Mouse (Mus musculus) lung, postnatal 0 days (tissue): ENCODE measurements around the gene Galnt5. TPM values are rescaled to one million over a fixed set of nuclear protein-coding genes. Genes with fewer than 3 reads are reported as not detected.

ENCODE experiments used
- ATAC-seq: fragments of 200-750 bp; cut with Nextera tagmentation; 2 replicates; pipeline ENCODE4 v1.8.0; 2017; ENCODE audit warnings: moderate library complexity
- DNase-seq: peaks from one replicate; pipeline ENCODE4 v3.0.0-alpha.2; 2016; ENCODE audit warnings: low spot score
- H3K27ac ChIP-seq: fragments of 300-500 bp; sonication (generic); 2 replicates; pipeline ENCODE4 v1.5.1; 2014; ENCODE audit warnings: antibody characterized with exemption, mild to moderate bottlenecking, low read length, mixed read lengths
- H3K27me3 ChIP-seq: fragments of 300-500 bp; sonication (generic); replicated peaks from 2 replicates; pipeline ENCODE4 v1.6.1; 2014; ENCODE audit warnings: low read length, mixed read lengths; ENCODE audit not compliant: insufficient read depth
- H3K36me3 ChIP-seq: fragments of 300-500 bp; sonication (generic); 2 replicates; pipeline ENCODE4 v1.6.1; 2014; ENCODE audit warnings: low read length, mixed read lengths; ENCODE audit not compliant: insufficient read depth
- H3K4me1 ChIP-seq: fragments of 300-500 bp; sonication (generic); 2 replicates; pipeline ENCODE4 v1.6.1; 2014; ENCODE audit warnings: antibody characterized with exemption, low read depth, low read length, mixed read lengths; ENCODE audit not compliant: insufficient read depth
- H3K4me2 ChIP-seq: fragments of 300-500 bp; sonication (generic); replicated peaks from 2 replicates; pipeline ENCODE4 v1.6.1; 2014; ENCODE audit warnings: low read depth, mild to moderate bottlenecking, low read length, moderate library complexity, mixed read lengths
- H3K4me3 ChIP-seq: fragments of 300-500 bp; sonication (generic); 2 replicates; pipeline ENCODE4 v1.5.1; 2014; ENCODE audit warnings: low read depth, low read length
- H3K9ac ChIP-seq: fragments of 300-500 bp; sonication (generic); replicated peaks from 2 replicates; pipeline ENCODE4 v1.6.1; 2014; ENCODE audit warnings: low read depth, mild to moderate bottlenecking
- H3K9me3 ChIP-seq: fragments of 300-500 bp; sonication (generic); 2 replicates; pipeline ENCODE4 v1.6.1; 2016; ENCODE audit warnings: low read length, mixed read lengths
- CTCF ChIP-seq: IDR thresholded peaks from 2 replicates; pipeline ENCODE4 v1.5.1; 2016; ENCODE audit warnings: antibody characterized with exemption, mild to moderate bottlenecking
- EP300 ChIP-seq: IDR thresholded peaks from 2 replicates; pipeline ENCODE4 v1.6.1; 2016; ENCODE audit warnings: antibody characterized with exemption, mild to moderate bottlenecking, control low read depth
- WGBS: fragments of 180-500 bp; shearing (Covaris S2); extraction: QIAGEN DNeasy Blood & Tissue Kit; methylation state at CpG from one replicate; pipeline ENCODE4 v1.1.7; 2014; 5-methylcytosine and 5-hydroxymethylcytosine counted together
- polyA plus RNA-seq: library from polyadenylated mRNA; unstranded; fragments of >200 nt; fragmentation: Nextera tagmentation; extraction: Ambion mirVana; gene quantifications from 2 replicates; pipeline ENCODE4 v1.2.1, GENCODE M21; 2015

Galnt5 gene
- polyA plus RNA-seq, 1 experiment from 2014 or later, result 0.68 TPM

DNA sequence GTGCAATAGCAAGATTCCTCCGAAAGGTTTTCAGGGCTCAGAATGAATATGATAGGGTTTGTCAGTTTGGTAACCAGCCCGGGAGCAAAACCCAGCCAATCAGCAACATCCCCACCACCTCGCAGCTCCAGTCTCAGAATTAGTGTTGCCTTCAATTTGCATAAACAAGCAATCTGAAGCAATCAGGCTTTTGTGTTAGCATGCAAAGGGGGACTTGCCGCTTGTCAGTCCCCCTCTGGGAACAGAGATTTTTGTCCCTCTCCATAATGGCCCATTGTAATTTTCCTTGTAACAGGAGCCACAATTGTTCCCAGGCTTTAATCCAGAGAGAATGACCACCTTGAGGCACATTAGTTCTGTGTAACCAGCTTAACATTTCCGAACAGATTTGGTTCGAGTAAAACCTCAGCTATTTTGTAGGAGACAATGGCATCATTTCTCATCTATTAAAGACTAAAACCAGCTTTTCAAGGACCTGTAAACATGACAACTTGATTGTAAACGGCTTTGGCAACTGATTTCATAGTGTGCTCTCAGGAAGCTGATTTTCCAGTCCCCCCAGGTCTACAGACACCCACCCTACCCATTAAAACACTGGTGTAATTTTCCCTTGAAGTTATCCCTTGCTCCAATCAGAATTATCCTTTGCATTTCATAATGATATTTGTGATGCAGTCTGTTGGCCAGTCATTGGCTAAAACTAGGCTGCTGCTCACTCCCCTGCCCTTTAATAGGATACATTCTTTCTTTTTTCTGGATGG, 55.3 kb downstream of the Galnt5 start, which contains the start of gene Ermn:
Gene Ermn (minus strand): TSS at position 44 of the 761 bp plus-strand sequence.
- H3K27me3 ChIP-seq, result no peaks in the 10 kb centered on the region
- TF ChIP-seq CTCF, result no peak
- TF ChIP-seq EP300, result no peak
- no peak within 1 kb of the TSS for H3K4me2 ChIP-seq
- no peaks in the 10 kb centered on the region for H3K9me3 ChIP-seq
- DNase-seq (no peak), ATAC-seq (no peak)
- no peaks in the 10 kb centered on the region for H3K36me3 ChIP-seq
- 49% methylated on average over 7 of the region's 7 CpGs for whole genome bisulfite sequencing
- H3K4me3 ChIP-seq, result no peak within 1 kb of the TSS
- no peak within 1 kb of the TSS for H3K9ac ChIP-seq
- no peak within 1 kb of the TSS for H3K27ac ChIP-seq
- H3K4me1 ChIP-seq, result no peaks in the 10 kb centered on the region

GRCm38 (mm10) chr2:58055383-58055782, 57.7 kb downstream of the Galnt5 start:
- DNase-seq (peak; percentile 48), ATAC-seq (peak; percentile 37; the same call in 1 of the 2 replicates)
- H3K9me3 ChIP-seq, result no peaks in the 10 kb centered on the region
- no peak overlapping the region for H3K27ac ChIP-seq
- H3K4me1 ChIP-seq, result no peaks in the 10 kb centered on the region
- no peaks in the 10 kb centered on the region for H3K36me3 ChIP-seq
- TF ChIP-seq CTCF, result peak; percentile 91
- TF ChIP-seq EP300, result no peak
- H3K4me2 ChIP-seq, result no peak overlapping the region
- no peak overlapping the region for H3K9ac ChIP-seq
- no peaks in the 10 kb centered on the region for H3K27me3 ChIP-seq
- H3K4me3 ChIP-seq, result no peak overlapping the region

DNA sequence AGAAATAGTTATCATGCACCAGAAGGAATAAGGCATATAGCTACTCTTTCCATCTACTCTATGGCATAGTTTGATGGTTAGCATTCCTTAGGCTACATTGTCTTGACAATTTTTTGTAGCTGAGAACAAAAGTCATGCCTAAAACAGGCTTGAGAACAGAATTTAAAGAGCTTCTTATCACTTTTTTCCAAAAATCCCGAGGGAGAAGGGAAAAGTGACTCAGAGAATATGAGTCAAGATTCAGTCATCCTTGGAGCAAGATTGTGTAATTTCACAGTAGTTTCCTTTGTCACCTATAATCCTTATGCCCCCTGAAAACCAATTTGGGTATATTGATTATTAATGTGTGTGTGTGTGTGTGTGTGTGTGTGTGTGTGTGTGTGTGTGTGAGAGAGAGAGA, 82.2 kb downstream of the Galnt5 start:
- 42% methylated on average over 1 of the region's 1 CpGs for WGBS

GRCm38 (mm10) chr2:58086420-58086819, 88.7 kb downstream of the Galnt5 start:
- no peak for TF ChIP-seq CTCF
- TF ChIP-seq EP300, result no peak
- H3K27me3 ChIP-seq, result no peaks in the 10 kb centered on the region
- H3K27ac ChIP-seq, result no peak overlapping the region
- H3K9ac ChIP-seq, result no peak overlapping the region
- H3K4me3 ChIP-seq, result no peak overlapping the region
- no peak for ATAC-seq
- no peak for DNase-seq
- H3K4me2 ChIP-seq, result no peak overlapping the region
- 80% methylated on average over 1 of the region's 1 CpGs for WGBS
- no peaks in the 10 kb centered on the region for H3K4me1 ChIP-seq
- H3K9me3 ChIP-seq, result no peaks in the 10 kb centered on the region
- no peaks in the 10 kb centered on the region for H3K36me3 ChIP-seq

More for the DNA sequence above, 82.2 kb downstream of the Galnt5 start:
- Histone ChIP-seq H3K4me1 (no peaks in the 10 kb centered on the region), H3K9ac (no peak overlapping the region), H3K4me3 (no peak overlapping the region), H3K27ac (no peak overlapping the region), H3K36me3 (no peaks in the 10 kb centered on the region), H3K27me3 (no peaks in the 10 kb centered on the region), H3K4me2 (no peak overlapping the region), H3K9me3 (no peaks in the 10 kb centered on the region)
- DNase-seq (no peak), ATAC-seq (no peak)
- no peak for TF ChIP-seq CTCF

DNA sequence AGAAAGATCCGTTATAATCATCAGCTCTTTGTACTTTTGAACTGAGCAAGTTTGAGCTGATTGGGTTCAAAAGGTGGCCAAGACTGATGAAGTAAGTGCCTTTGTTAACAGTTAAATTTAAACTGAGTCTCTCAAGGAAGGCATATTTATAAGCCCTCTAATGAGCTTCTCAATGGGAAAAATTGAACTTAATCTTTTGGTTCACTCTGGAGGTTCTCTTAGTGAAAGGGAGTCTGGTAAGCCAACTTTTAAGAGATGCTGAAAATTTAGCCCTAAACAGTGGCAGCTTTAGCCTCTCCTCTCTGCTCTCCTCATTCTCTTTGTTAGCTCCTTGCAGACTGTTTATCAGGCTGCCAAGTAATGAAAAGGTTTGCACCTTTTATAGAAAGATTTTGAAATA, 97.1 kb downstream of the Galnt5 start:
- H3K27me3 ChIP-seq, result no peaks in the 10 kb centered on the region
- H3K4me2 ChIP-seq, result no peak overlapping the region
- no peak overlapping the region for H3K9ac ChIP-seq
- H3K4me1 ChIP-seq, result no peaks in the 10 kb centered on the region
- TF ChIP-seq CTCF (no peak), EP300 (no peak)
- DNase-seq (no peak), ATAC-seq (no peak)
- H3K4me3 ChIP-seq, result no peak overlapping the region
- H3K36me3 ChIP-seq, result no peaks in the 10 kb centered on the region
- no peaks in the 10 kb centered on the region for H3K9me3 ChIP-seq
- 61% methylated on average over 1 of the region's 1 CpGs for WGBS
- H3K27ac ChIP-seq, result no peak overlapping the region

Other genes starting within 250 kb of the Galnt5 start
- 0.04 TPM in 1 of 2 replicates, not detected in the other for gene Ermn, start 55.0 kb downstream of the Galnt5 start, polyA plus RNA-seq
- gene Cytip, start 197.6 kb downstream of the Galnt5 start, polyA plus RNA-seq, result 16.3 and 19.0 TPM in 2 replicates